Mouse (Mus musculus): ENCODE data around the gene Mfsd6l. TPM values are rescaled to one million over a fixed set of nuclear protein-coding genes. Genes with fewer than 3 reads are reported as not detected.
A peak's percentile ranks its signal among the peaks of the same experiment; 100 is the strongest.

Gene Mfsd6l
- polyA plus RNA-seq, 1 experiment = 20.4 TPM

- Histone ChIP-seq H3K27me3 (ENCODE audit: control insufficient read depth, insufficient read depth, low read length) (no peaks in the 10 kb centered on the region; the same call in 1 of the 2 replicates), H3K4me1 (ENCODE audit: control insufficient read depth, insufficient read depth, insufficient read length, low read length) (0 out of 2 replicates have a peak, but pooled peaks cover 2% of the 10 kb centered on the region), H3K36me3 (ENCODE audit: control insufficient read depth, insufficient read depth, low read length) (no peaks in the 10 kb centered on the region), H3K4me3 (ENCODE audit: low read depth, low read length) (no peak overlapping the region), H3K27ac (ENCODE audit: insufficient read depth, low read depth, low read length) (no peak overlapping the region)
- no peak for TF ChIP-seq POLR2A (IDR thresholded peaks at IDR 0.05; ENCODE audit: low read depth, low read length)
- TF ChIP-seq CTCF (IDR thresholded peaks at IDR 0.05; ENCODE audit: extremely low read depth, insufficient read length, insufficient replicate concordance, low read depth, low read length) = no peak
- 86% methylated on average over 2 of the region's 2 CpGs for WGBS
These were observed 35.5 kb upstream of the Mfsd6l start for GRCm38 (mm10) chr11:68520439-68520838.

- H3K27me3 ChIP-seq (ENCODE audit: control insufficient read depth, insufficient read depth, low read length) = no peaks in the 10 kb centered on the region; the same call in 1 of the 2 replicates
- H3K4me3 ChIP-seq (ENCODE audit: low read depth, low read length) = no peak overlapping the region
- 78% methylated on average over 5 of the region's 5 CpGs for WGBS
- TF ChIP-seq CTCF (IDR thresholded peaks at IDR 0.05; ENCODE audit: extremely low read depth, insufficient read length, insufficient replicate concordance, low read depth, low read length) (no peak), POLR2A (IDR thresholded peaks at IDR 0.05; ENCODE audit: low read depth, low read length) (no peak)
- H3K36me3 ChIP-seq (ENCODE audit: control insufficient read depth, insufficient read depth, low read length) = no peaks in the 10 kb centered on the region
- 0 out of 2 replicates have a peak, but pooled peaks cover 2% of the 10 kb centered on the region for H3K4me1 ChIP-seq (ENCODE audit: control insufficient read depth, insufficient read depth, insufficient read length, low read length)
- no peak overlapping the region for H3K27ac ChIP-seq (ENCODE audit: insufficient read depth, low read depth, low read length)
These were observed 34.6 kb upstream of the Mfsd6l start for GRCm38 (mm10) chr11:68521352-68521751.

GRCm38 (mm10) chr11:68526441-68526840 is 29.5 kb upstream of the Mfsd6l start:
- no peak for TF ChIP-seq CTCF (IDR thresholded peaks at IDR 0.05; ENCODE audit: extremely low read depth, insufficient read length, insufficient replicate concordance, low read depth, low read length)
- no peaks in the 10 kb centered on the region for H3K36me3 ChIP-seq (ENCODE audit: control insufficient read depth, insufficient read depth, low read length)
- 69% methylated on average over 4 of the region's 4 CpGs for WGBS

GRCm38 (mm10) chr11:68531066-68531806 is 24.8 kb upstream of the Mfsd6l start:
- no peaks in the 10 kb centered on the region for H3K36me3 ChIP-seq (ENCODE audit: control insufficient read depth, insufficient read depth, low read length)
- H3K4me3 ChIP-seq (ENCODE audit: low read depth, low read length) = no peak overlapping the region
- no peak overlapping the region for H3K27ac ChIP-seq (ENCODE audit: insufficient read depth, low read depth, low read length)
- TF ChIP-seq POLR2A (IDR thresholded peaks at IDR 0.05; ENCODE audit: low read depth, low read length) (no peak), CTCF (IDR thresholded peaks at IDR 0.05; ENCODE audit: extremely low read depth, insufficient read length, insufficient replicate concordance, low read depth, low read length) (0 out of 2 replicates have a peak, but pooled peaks have one; percentile 27)
- WGBS = 22% methylated on average over 16 of the region's 16 CpGs
- H3K27me3 ChIP-seq (ENCODE audit: control insufficient read depth, insufficient read depth, low read length) = no peaks in the 10 kb centered on the region; the same call in 1 of the 2 replicates
- no peaks in the 10 kb centered on the region for H3K4me1 ChIP-seq (ENCODE audit: control insufficient read depth, insufficient read depth, insufficient read length, low read length)

More at GRCm38 (mm10) chr11:68526441-68526840, 29.5 kb upstream of the Mfsd6l start:
- no peaks in the 10 kb centered on the region; the same call in 1 of the 2 replicates for H3K27me3 ChIP-seq (ENCODE audit: control insufficient read depth, insufficient read depth, low read length)
- no peaks in the 10 kb centered on the region for H3K4me1 ChIP-seq (ENCODE audit: control insufficient read depth, insufficient read depth, insufficient read length, low read length)
- H3K4me3 ChIP-seq (ENCODE audit: low read depth, low read length) = no peak overlapping the region
- H3K27ac ChIP-seq (ENCODE audit: insufficient read depth, low read depth, low read length) = no peak overlapping the region

- H3K4me3 ChIP-seq (ENCODE audit: low read depth, low read length) = no peak overlapping the region
- no peaks in the 10 kb centered on the region; the same call in 1 of the 2 replicates for H3K27me3 ChIP-seq (ENCODE audit: control insufficient read depth, insufficient read depth, low read length)
- H3K4me1 ChIP-seq (ENCODE audit: control insufficient read depth, insufficient read depth, insufficient read length, low read length) = no peaks in the 10 kb centered on the region
- TF ChIP-seq POLR2A (IDR thresholded peaks at IDR 0.05; ENCODE audit: low read depth, low read length) (no peak), CTCF (IDR thresholded peaks at IDR 0.05; ENCODE audit: extremely low read depth, insufficient read length, insufficient replicate concordance, low read depth, low read length) (no peak)
- H3K36me3 ChIP-seq (ENCODE audit: control insufficient read depth, insufficient read depth, low read length) = no peaks in the 10 kb centered on the region
- WGBS = 30% methylated on average over 11 of the region's 11 CpGs
- H3K27ac ChIP-seq (ENCODE audit: insufficient read depth, low read depth, low read length) = no peak overlapping the region
These were observed 23.9 kb upstream of the Mfsd6l start for GRCm38 (mm10) chr11:68531941-68532535.

GRCm38 (mm10) chr11:68532773-68533172 is 23.2 kb upstream of the Mfsd6l start:
- WGBS = 56% methylated on average over 5 of the region's 5 CpGs
- Histone ChIP-seq H3K27ac (ENCODE audit: insufficient read depth, low read depth, low read length) (no peak overlapping the region), H3K4me3 (ENCODE audit: low read depth, low read length) (no peak overlapping the region), H3K36me3 (ENCODE audit: control insufficient read depth, insufficient read depth, low read length) (no peaks in the 10 kb centered on the region), H3K4me1 (ENCODE audit: control insufficient read depth, insufficient read depth, insufficient read length, low read length) (no peaks in the 10 kb centered on the region), H3K27me3 (ENCODE audit: control insufficient read depth, insufficient read depth, low read length) (no peaks in the 10 kb centered on the region; the same call in 1 of the 2 replicates)
- TF ChIP-seq POLR2A (IDR thresholded peaks at IDR 0.05; ENCODE audit: low read depth, low read length) (no peak), CTCF (IDR thresholded peaks at IDR 0.05; ENCODE audit: extremely low read depth, insufficient read length, insufficient replicate concordance, low read depth, low read length) (no peak)

- 79% methylated on average over 6 of the region's 6 CpGs for WGBS
- Histone ChIP-seq H3K27ac (ENCODE audit: insufficient read depth, low read depth, low read length) (no peak overlapping the region), H3K4me3 (ENCODE audit: low read depth, low read length) (no peak overlapping the region), H3K27me3 (ENCODE audit: control insufficient read depth, insufficient read depth, low read length) (no peaks in the 10 kb centered on the region; the same call in none of the 2 replicates), H3K36me3 (ENCODE audit: control insufficient read depth, insufficient read depth, low read length) (no peaks in the 10 kb centered on the region), H3K4me1 (ENCODE audit: control insufficient read depth, insufficient read depth, insufficient read length, low read length) (no peaks in the 10 kb centered on the region)
- TF ChIP-seq CTCF (IDR thresholded peaks at IDR 0.05; ENCODE audit: extremely low read depth, insufficient read length, insufficient replicate concordance, low read depth, low read length) (no peak), POLR2A (IDR thresholded peaks at IDR 0.05; ENCODE audit: low read depth, low read length) (no peak)
These were observed 22.0 kb upstream of the Mfsd6l start for GRCm38 (mm10) chr11:68533971-68534475.
